Mouse (Mus musculus) spleen, postnatal 10 days (tissue): ENCODE data around the gene Slc25a24.

ENCODE experiments used
- DNase-seq, 2 experiments: peaks; one replicate each; pipeline ENCODE4 v3.0.0; 2021 to 2022; ENCODE audit warnings: low spot score in 2 of 2

Gene Slc25a24

DNA sequence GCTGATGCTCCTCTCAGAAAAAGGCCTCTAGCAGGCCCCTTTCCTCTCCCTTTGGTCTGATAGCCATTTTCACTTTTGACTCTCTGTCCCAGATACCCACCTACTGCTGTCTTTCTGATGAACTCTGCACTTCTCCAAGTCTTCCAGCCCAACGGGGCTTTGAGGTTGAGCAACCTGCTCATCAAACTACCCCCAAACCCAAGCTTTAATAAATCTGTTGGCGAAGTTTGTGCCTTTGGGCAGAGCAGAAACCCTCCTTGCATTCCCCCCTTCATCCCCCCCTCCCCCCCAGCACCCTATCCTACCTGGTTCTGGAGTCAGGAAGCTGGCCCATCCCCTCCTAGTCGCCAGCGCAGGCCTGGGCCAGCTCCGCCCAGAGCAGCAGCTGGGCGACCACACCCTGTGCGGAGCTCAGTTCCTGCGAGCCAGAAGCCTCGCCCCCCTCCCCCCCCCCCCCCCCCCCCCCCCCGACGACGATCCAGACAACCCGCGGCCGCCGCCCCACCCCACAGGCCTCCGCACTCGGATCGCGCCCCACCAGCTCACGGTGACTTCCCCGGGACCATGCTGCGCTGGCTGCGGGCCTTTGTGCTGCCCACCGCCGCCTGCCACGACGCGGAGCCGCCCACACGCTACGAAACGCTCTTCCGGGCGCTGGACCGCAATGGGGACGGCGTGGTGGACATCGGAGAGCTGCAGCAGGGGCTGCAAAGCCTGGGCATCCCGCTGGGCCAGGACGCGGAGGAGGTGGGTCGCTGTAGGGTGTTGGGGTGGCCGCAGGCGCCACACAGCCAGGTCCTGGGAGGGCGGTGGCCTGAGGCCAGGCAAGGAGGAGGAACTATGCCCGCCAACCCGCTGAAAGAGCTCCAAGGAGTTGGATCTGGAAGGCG lies at the start of gene Slc25a24:
Gene Slc25a24, plus strand, starts transcription at position 509 of the 890 bp plus-strand sequence.
- peak; percentile 59 to 71 for DNase-seq

DNA sequence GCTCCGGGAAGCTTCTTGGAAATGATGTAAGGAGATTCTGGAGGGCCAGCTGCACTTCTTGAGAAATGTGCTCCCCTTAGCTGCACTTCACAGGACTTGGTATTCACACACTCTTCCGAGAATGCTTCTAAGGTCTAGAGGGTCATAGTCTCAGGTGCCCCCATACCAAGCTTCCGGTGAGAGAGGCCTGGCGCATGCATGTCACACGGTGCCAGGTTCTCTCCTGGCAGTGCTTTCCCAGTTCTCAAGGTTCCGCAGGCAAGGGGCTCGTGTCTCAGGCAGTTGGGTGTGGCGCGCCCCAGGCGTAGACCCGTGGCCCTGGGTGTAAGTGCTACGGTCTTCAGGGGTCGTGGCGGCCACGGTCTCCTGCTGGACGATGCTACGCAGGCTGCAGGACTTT lies 42.8 kb upstream of the Slc25a24 start, which contains the start of gene Slc25a54:
Gene Slc25a54, plus strand, starts transcription at position 301 of the 400 bp plus-strand sequence.
- no peak for DNase-seq

DNA sequence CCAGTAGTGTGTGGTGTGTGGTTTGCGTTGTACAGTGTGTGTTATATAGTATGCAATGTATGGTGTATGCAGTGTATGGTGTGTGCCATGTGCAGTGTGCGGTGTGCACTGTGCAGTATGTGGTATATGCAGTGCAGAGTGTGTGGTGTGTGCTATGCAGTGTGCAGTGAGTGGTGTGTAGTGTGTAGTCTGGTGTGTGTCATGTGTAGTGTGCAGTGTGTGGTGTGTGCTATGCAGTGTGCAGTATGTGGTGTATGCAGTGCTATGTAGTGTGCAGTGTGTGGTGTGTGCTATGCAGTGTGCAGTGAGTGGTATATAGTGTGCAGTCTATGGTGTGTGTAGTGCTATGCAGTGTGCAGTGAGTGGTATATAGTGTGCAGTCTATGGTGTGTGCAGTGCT lies 38.5 kb upstream of the Slc25a24 start:
- no peak for DNase-seq

DNA sequence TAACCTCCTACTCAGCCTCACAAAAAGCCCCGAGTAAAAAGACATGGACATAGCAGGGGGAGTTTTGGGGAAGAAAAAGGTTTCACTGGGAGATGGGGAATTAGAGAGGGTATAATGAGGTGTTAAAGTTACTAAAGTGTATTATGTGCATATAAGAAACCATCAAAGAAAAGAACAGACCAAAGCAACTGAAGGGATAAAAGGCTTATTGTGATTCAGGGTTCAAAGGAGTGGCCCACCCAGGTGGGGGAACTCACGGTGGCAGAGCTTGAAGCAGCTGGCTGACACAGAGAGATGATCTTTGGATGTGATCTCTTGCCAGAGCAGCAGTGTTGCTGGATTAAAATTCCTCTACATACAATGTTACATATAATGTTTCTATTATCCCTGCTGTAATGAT lies 34.5 kb upstream of the Slc25a24 start:
- DNase-seq = no peak

DNA sequence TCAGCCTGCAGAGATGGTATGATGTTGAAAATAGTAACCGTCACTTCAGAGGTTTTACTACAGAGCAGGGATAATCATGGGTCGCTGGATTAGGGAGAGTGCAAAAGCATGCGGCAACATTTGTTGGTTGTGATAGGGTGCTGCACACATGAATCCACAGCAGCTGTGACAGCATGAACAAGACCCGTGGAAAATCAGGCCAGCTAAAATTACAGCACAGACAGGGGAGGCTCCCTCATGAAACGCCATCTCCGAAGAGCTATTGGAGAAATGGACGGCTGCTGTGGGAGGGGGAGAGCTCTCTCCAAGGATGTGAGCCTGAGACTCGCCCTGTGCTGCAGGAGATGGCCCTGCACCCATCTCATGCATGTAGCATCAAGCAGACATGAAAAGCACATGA lies 18.2 kb upstream of the Slc25a24 start:
- DNase-seq = no peak

DNA sequence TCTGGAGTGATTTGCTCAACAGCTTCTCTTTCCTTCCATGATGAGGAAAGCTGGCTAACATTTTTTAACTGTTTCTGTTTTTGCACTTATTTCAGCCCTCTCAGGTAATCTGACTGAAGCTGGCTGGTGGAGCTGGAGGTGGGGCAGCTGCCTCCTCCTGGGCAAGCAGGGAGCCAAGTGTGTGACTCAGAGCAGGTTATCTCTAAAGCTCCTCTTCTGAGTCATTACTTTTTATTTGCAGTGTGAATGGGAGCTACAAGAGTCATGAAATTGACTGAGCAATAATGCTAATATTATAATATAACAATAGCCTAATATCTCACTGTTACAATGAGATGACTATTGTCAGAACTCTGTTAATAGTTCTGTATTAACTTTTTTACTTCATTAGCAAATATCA lies 5.8 kb upstream of the Slc25a24 start:
- DNase-seq = no peak

DNA sequence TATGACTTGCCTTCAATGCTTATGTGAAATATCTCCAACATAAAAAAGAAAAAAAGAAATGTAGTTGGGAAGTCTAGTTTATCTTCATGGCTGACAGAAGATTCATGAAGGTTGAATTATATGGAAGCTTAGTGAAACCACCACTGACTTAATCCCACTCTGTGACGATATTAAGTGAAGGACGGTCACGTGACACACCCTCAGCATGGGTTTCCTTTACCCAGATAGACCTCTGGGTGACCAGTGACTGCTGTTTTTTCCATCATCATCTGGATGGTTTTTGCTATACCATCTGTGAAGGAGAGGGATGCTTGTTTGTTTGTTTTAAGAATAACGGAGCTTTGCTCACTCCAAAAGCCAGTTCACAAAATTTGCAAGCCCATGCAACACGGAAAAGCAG lies 3.4 kb upstream of the Slc25a24 start:
- DNase-seq = no peak

DNA sequence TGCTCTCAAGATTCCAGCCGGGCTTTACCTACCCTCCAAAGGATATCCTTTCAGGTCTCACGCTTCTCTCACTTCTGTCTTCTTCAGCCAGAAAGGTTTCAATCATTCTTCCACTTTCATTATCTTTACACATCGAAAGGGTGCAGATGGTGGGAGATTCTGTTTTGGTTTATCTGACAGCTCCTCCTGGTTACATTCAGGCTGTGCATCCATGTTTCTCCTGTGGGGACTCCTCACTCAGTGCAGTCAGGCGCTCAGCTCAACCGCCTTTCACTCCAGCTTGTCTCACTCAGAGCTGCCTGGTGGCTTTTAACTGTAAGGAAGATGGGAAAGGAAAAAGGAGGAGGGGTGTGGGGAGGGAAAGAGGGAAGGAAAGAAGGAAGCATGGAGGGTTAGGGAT lies 3.0 kb upstream of the Slc25a24 start:
- no peak for DNase-seq

DNA sequence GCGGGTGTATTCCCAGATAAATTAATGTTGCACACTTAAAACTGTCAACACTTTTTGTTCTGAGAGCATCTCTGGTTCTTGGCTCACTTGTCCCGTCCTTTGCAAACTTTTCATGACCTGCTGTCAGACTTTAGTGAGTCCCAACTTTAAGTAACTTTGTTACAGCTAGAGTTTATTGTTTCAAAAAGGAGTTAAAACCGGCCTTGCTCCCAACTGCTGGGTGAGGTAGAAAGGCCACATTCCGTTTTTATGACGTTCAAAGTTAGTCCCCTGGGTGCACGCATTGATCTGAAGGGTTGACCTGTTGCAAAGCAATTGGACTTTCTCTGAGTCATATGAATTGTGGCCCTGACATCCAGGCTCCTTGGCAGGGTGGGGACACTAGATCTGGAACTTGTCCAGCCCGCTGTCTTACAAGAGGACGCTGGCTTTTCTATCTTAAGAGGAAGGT lies 607 bp downstream of the Slc25a24 start:
- peak; percentile 39 to 51 for DNase-seq

DNA sequence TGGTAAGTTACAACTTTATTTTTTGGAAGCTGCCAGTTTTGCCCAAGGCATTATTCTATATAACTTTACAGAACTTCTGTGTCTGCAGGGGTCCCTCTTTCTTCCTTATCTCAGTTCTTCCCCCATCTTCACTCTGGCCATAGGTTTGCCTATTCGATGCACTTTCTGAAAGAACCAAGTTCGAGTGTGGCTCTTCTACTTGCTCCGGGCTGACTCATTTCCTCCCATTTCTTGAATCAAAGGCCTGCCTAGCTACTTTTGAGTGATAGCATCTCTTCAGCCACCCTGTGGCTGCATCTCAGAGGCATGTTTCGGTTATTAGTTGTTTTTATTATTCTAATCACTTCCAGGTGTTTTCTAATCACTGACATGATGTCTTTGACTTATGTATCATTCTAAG lies 1.1 kb downstream of the Slc25a24 start:
- no peak for DNase-seq

DNA sequence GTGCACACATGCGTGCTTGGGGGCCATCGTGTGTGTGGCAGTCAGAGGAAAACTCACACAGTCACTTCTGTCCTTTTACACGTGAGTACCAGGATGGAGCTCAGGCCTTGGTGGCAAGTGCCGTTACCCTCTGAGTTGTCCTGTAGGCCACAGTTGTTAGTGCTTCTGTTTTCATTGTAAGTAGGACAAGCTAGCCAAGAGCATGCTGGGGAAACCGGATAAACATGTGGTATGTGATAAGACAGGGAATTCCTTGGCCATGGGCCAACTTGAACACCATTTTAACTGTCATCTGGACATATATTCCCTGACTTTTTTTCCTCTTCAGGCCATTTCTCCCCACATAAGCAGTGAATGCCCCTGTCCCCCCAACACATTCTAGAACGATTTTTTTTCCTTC lies 2.6 kb downstream of the Slc25a24 start:
- DNase-seq = peak in 1 of 2 experiments; percentile 42

DNA sequence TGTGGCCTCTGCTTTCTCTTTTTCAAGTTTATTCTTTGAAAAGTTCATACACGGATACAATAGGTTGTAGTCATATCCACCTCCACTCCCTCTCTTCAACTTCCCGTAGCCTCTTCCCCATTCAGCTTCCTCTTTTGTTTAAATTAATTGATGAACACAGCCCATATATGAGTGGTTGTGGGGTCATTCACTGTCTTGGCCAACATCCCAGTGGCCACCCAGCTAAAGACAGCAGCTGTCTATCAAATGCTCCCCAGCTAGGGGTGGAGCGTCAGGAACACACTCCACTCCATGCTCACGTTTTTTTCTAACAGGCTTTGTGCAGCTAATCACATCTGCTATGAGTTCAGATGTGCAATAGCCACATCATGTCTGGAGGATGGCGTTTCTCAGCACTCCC lies 6.8 kb downstream of the Slc25a24 start:
- DNase-seq = no peak

DNA sequence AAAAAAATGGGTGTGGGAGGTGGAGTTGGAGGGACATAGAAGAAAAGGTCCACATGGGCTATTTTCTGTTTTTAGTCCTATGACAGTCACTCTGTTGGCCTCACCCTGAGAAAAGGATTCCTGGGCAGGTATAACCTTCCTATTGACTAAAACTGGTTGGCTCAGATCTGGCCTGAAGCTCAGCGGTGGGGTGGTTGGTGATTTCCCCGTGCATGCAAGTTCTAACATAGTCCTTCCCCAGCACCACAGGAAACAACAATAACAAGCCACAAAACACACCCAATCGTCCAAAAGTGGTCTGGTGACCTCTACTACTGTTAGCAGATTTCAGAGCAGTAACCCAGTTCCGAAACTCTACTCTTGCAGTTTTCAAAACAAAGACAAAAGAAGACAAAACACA lies 10.0 kb downstream of the Slc25a24 start:
- DNase-seq = no peak

DNA sequence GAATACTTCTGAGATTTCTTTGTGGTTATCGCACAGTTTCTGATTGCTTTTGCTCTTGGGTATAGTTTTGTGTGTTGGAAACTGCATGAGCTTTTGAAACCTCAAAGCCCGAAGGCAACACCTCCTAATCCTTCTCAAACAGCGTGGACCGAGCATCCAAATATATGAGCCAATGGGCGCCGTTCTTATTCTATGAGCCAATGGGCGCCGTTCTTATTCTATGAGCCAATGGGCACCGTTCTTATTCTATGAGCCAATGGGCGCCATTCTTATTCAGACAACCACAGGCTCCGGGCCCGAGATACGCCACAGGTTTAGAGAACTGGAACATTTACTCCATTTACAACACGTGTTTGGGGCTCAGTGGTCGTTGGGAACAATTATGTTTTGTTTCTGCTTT lies 11.1 kb downstream of the Slc25a24 start:
- no peak for DNase-seq

DNA sequence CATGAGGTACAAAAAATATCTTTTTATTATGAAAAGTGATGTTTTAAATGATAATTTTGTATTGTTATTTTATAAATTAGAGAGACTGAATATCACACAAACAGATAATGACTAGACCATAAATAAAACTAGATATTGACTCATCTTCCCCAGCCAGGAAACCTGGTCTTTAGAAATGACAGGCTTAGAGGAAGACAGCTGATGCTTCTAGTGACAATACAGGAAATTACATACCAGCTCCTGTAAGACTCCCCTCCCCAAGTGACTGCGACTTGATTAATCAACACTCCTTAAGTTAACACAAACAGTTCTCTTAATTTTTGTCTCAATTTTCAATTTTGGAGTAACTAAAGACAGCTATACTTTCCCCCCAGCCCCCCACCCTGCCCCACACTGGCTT lies 12.4 kb downstream of the Slc25a24 start:
- DNase-seq = no peak

DNA sequence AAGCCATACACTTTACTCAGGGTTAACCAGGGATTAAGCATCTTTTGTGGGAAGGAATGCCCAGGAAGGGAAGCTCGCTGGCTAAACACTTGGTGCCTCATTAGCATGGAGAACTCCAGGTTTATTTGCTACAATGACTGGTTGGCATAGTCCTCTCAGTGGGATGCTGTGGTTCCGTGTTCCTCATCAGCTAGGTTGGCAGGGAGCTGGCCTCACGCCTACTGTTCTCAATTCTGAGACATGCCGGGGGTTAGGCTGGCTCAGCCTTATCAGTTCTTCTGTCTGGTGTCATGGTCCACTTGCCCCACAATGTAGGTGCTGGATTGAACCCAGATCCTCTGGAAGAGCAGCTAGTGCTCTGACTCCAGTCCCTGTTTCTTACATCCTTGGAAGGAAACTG lies 29.6 kb downstream of the Slc25a24 start:
- DNase-seq = no peak

DNA sequence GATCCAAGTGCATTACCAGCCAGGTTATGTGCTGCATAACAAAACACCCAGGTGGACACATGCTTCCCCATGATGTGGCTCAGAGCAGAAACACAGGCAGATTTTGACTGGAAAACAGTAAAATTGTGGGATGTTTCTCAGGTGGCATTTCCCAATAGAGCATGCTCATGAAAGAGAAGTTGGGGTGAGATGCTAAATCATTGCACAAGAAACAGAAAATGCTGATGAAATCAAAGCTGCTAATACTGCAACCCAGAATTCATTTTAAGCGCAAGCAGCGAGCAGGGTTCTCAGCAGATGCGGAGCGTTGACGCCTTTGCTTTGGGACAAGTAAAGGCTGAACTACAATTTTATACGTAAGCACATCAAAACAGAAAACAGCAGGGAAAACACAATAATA lies 30.5 kb downstream of the Slc25a24 start:
- no peak for DNase-seq

DNA sequence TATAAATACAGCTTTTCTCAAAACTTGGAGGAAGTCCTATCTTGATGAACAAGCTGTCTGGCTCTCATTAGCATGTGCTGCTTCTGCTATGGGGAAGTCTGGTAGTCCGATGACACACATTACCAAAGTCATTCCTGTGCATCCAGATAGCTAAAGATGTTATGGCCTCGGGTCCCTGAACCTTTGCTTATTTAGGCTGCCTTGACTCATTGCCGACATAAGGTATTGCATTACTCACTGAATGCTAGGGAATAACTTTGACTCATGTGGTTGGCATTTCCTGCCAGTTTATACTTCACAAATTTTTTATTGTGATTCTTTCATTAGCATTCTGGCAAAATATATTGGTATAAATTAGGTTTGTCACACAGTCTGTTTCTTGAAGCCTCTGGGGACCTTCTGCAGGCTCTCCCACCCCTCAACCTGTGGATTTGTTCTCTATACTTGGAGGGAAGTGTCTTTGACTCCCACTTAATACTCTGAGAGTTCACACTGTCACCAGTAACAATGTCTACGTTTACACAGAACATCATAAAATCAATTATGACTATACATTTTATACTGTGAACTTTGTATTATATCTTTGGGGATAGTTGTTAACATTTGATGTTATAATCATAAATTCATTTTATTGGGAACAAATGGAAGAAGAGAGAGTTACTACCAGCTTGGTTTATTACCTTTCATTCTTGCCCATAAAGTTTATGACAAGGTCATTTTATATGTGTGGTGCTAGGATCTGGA lies 33.1 kb downstream of the Slc25a24 start:
- no peak for DNase-seq

DNA sequence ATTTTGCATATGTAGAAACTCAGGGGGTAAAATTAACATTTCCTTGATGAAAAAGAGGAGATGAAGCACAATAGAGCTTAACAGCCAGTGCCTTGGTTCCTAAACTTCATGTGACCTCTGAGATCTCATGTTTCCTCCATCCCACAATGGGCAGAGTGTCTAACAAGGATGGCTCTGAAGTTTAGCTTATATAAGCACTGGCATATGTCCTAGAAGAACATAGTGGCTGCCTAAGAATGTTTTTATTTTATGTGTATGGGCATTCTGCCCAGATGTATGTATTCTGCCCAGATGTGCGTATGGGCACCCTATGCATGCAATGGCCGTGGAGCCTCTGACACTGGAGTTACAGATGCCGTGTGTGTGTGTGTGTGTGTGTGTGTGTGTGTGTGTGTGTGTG lies 34.5 kb downstream of the Slc25a24 start:
- no peak for DNase-seq

DNA sequence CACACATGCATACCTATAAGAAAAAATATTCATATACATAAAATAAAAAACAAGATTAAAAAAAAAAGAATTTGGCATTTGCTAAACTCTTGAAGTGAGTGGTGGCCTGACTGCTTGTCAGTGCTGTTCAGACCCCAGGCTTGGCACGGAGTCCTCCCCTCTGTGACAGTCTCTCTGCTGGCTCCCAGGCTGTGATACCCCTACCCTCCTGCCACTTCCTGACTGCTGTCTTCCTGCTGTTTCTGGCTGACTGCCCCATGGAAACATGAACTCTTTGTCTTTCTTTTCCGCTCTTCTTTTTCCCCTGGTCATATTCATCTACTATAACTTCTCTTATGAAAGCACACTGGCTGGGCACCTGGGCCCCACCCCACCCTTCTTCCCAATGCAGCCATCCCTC lies 41.1 kb downstream of the Slc25a24 start:
- no peak for DNase-seq

DNA sequence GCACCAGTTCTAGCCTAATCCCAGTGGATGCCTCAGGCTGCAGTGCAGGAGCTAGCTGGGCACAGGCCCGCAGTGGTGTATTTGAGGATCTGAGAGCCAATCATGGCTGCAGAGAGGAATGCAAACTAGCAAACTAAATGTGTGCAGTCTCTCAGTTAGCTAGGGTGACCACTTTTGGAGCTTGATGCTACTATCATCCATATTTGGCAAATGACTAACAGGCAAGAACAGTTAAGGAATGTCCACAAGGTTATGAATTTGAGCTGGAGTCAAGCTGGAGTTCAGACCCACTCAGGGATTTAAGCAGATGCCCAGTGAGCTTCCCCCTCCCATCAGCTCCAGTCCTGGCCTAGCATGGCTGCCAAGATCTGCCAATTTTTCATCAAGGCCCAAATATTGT lies 41.7 kb downstream of the Slc25a24 start:
- no peak for DNase-seq

DNA sequence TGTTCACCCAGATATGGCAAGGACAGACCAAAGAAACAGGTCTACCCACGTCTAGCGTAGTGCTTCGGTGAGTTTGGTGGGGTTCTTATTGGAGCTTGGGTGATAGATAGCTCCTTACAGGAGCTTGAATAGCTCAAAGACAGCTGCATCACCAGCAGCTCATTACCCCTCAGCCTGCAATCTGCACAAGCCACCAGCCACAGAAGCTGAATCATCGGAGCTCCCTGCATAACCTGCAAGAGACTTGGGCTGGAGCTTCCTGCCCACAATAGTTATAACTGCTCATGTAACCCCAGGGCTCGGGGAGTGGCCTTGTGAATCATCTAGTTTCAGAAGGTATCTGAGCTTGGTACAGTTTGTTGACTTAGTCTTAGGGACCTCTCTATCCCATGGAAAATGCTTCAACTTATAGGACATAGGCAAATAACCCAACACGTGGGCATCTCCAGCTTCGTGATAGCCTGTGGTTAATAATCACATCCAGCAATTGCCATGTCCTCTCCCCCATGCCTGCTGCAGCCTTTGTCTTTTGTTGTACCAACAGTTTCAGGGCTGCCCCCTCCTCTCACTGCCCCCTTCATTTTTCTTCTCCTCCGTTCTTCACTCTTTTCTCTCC lies 42.4 kb downstream of the Slc25a24 start:
- DNase-seq = no peak

DNA sequence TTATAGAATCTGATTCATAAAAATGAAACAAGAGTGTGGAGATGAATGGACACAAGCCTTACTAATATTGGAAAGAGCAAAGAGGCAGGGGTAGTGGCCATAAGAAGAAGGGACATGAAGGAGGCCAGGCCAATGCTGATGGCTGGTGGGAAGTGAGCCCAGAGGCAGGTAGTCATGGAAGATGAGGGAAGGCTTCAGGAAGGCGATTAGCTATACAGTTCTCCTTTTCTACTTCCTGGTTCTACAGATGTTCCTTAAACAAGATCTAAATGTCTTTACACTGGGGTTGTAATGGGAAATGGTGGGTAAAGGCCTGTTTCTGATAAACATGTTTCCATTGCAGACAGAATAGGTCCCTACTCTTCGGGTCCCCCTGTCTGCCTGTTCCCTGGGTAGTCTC lies 46.2 kb downstream of the Slc25a24 start:
- DNase-seq = no peak
